Mouse (Mus musculus) embryonic stem cell, embryonic (primary cell): Measurements from ENCODE around the gene Cab39.

Experiments
- CTCF ChIA-PET, 4 experiments: fragments of 300-600 bp in 2 of 4; fragments of 350-600 bp in 2 of 4; sonication (Branson Sonifier 250); formaldehyde crosslinking; loops; one replicate each; lab custom pipeline; 2022; ENCODE audit warnings: inconsistent platforms in 2 of 4; lab: Charles Lee
- POLR2A ChIA-PET, 4 experiments: fragments of 300-600 bp in 2 of 4; fragments of 350-600 bp in 2 of 4; sonication (Branson Sonifier 250); formaldehyde crosslinking; loops; one replicate each; lab custom pipeline; 2022; ENCODE audit warnings: antibody characterized with exemption in 4 of 4, inconsistent platforms in 1 of 4; lab: Charles Lee

Cab39 gene

DNA sequence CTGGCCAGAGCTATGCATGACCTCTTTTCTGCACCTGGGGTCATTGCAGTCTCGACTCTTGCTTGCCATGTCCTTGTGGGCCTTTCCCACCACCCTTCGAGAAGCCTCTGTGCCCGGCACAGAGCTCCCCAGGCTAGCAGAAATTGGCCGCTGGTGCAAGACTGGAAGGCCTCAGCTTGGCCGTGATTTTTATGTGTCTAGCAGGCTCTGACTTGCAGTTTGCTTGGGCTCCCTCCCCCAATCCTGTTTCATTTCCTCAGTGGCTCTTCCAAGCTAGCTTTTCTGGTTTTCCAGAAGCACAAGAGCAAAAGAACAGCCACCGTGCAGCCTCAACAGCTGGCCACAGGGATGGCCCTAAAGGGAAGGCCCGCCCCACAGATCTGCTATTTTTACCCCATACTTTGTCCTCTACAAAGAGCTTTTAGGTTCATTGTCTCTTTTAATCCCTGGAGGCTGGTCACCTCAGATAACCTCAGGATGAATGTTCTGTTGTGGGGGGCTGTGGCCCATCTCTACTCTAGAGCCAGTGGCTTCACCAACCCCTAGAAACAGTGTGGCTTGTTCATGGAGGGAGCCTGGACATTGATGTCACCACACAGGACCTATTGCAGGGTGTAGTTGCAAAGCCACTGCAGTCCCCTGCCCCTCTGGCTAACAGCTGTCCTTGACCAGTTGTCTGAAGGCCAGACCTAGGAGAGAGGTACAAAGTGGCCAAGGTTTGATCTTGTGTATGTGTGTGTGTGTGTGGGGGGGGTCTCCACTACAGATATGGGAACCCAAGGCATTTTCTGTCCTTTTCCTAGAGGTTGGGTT is 107.5 kb downstream of the Cab39 start:
- ChIA-PET POLR2A (interaction anchor here in 1 of 4 experiments (0.7 kb wide), 1 partner anchor 97 kb away, joined by 4 read pairs; no protein-coding TSS in a partner anchor), CTCF (interaction anchor here in 1 of 4 experiments (1.5 kb wide), 1 partner anchor 47 kb away, joined by 4 read pairs; no protein-coding TSS in a partner anchor)
